Mouse (Mus musculus) intestine, embryonic 15.5 days (tissue): ENCODE measurements around the gene Plppr3. TPM values are rescaled to one million over a fixed set of nuclear protein-coding genes. Genes with fewer than 3 reads are reported as not detected.

Source experiments
- ATAC-seq: fragments of 200-750 bp; cut with Nextera tagmentation; 2 replicates; pipeline ENCODE4 v1.8.0; 2017; ENCODE audit warnings: moderate TSS enrichment, moderate library complexity
- H3K27ac ChIP-seq: fragments of 300-500 bp; sonication (generic); 2 replicates; pipeline ENCODE4 v1.5.1; 2015; ENCODE audit warnings: mild to moderate bottlenecking, inconsistent platforms
- H3K27me3 ChIP-seq: fragments of 300-500 bp; sonication (generic); replicated peaks from 2 replicates; pipeline ENCODE4 v1.6.1; 2015; ENCODE audit warnings: inconsistent platforms
- H3K36me3 ChIP-seq: fragments of 300-500 bp; sonication (generic); 2 replicates; pipeline ENCODE4 v1.6.1; 2015; ENCODE audit warnings: inconsistent platforms
- H3K4me1 ChIP-seq: fragments of 300-500 bp; sonication (generic); replicated peaks from 2 replicates; pipeline ENCODE4 v1.6.1; 2015; ENCODE audit warnings: inconsistent platforms
- H3K4me2 ChIP-seq: fragments of 300-500 bp; sonication (generic); replicated peaks from 2 replicates; pipeline ENCODE4 v1.6.1; 2015; ENCODE audit warnings: mild to moderate bottlenecking, inconsistent platforms
- H3K4me3 ChIP-seq: fragments of 300-500 bp; sonication (generic); replicated peaks from 2 replicates; pipeline ENCODE4 v1.5.1; 2015; ENCODE audit warnings: inconsistent platforms
- H3K9ac ChIP-seq: fragments of 300-500 bp; sonication (generic); 2 replicates; pipeline ENCODE4 v1.6.1; 2015; ENCODE audit warnings: inconsistent platforms
- H3K9me3 ChIP-seq: fragments of 300-500 bp; sonication (generic); 2 replicates; pipeline ENCODE4 v1.6.1; 2016; ENCODE audit warnings: inconsistent platforms
- WGBS: fragments of 180-500 bp; shearing (Covaris S2); methylation state at CpG from one replicate; pipeline ENCODE4 v1.1.7; 2015; 5-methylcytosine and 5-hydroxymethylcytosine counted together
- polyA plus RNA-seq: library from polyadenylated mRNA; unstranded; fragments of >200 nt; fragmentation: Nextera tagmentation; extraction: Ambion mirVana; gene quantifications from 2 replicates; pipeline ENCODE4 v1.2.1, GENCODE M21; 2015

Plppr3 gene
- polyA plus RNA-seq = 31.3 and 32.7 TPM in 2 replicates

DNA sequence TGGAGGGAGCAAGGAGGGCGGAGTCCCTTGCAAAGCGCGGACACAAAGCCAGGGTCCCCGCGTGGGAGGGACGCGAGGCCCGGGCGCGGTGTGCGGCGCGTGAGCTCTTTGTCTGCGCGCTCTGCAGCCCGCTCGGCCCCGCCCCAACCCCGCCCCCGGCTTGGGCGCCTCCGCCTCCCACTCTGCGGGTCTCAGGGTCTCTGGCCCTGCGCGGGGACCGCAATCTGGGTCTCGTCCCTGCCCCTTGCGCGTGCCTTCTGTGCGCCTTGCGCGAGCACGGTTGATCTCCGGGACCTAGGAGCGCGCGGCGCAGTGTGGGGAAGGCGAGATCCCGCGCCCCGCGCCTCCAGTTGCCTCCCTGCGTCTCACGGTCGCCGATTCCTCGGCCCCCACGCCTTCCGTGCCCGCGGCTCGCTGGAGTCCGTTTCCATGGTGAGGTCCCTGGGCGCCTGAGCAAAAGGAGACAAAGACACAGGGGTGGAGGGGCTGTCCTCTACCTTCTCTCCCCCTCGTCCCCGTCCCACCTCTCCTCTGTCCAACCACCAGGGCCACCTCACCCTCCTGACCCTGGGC is at the start of gene Plppr3, which contains the start of gene Prtn3:
TSS of gene Plppr3 (minus strand) at position 345 of the 573 bp plus-strand sequence.
TSS of gene Prtn3 (plus strand) at position 187 of the 573 bp plus-strand sequence.
- no peaks in the 10 kb centered on the region for H3K36me3 ChIP-seq
- peak within 1 kb of the TSS; percentile 77 for H3K9ac ChIP-seq
- H3K4me3 ChIP-seq = peak within 1 kb of the TSS; percentile 66
- WGBS = under 1% methylated on average over 55 of the region's 57 CpGs
- no peaks in the 10 kb centered on the region for H3K27me3 ChIP-seq
- peak; percentile 84 for ATAC-seq
- H3K9me3 ChIP-seq = no peaks in the 10 kb centered on the region
- peak within 1 kb of the TSS; percentile 71; the same call in 1 of the 2 replicates for H3K27ac ChIP-seq
- peaks cover 28% of the 10 kb centered on the region for H3K4me1 ChIP-seq
- H3K4me2 ChIP-seq = peak within 1 kb of the TSS; percentile 98

DNA sequence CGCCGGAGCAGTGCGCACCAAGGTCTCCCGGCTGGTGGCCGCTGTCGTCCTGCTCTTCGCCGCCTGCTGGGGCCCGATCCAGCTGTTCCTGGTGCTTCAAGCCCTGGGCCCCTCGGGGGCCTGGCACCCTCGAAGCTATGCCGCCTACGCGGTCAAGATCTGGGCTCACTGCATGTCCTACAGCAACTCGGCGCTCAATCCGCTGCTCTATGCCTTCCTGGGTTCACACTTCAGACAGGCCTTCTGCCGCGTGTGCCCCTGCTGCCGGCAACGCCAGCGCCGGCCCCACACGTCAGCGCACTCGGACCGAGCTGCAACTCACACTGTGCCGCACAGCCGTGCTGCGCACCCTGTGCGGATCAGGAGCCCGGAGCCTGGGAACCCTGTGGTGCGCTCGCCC is 47.1 kb upstream of the Plppr3 start:
- peak overlapping the region; percentile 23; the same call in 1 of the 2 replicates for H3K9ac ChIP-seq
- WGBS = 3% methylated on average over 34 of the region's 34 CpGs

DNA sequence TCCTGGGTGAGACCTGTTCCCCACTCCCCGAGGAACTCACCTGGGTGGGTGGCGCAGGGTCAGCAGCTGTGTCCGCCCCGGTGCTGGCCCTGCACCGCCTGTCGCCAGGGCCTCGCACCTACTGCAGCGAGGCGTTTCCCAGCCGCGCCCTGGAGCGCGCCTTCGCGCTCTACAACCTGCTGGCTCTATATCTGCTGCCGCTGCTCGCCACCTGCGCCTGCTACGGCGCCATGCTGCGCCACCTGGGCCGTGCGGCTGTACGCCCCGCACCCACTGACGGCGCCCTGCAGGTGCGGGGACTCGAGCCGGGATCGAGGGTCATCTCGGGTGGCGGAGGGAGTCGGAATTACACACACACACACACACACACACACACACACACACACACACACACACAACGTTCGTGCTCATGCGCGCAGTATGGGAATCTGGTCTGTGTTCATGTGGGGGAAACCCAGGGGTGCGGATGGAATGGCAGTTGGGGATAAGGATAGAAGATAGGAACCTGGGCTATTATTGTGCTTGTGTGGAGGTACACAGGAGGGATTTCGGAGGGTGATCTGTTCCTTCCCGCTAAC is 46.6 kb upstream of the Plppr3 start, which contains the start of gene R3hdm4:
TSS of gene R3hdm4 (minus strand) at position 251 of the 578 bp plus-strand sequence.
- ATAC-seq = 0 out of 2 replicates have a peak, but pooled peaks have one; percentile 8
- WGBS = 4% methylated on average over 40 of the region's 41 CpGs
- H3K4me3 ChIP-seq = peak within 1 kb of the TSS; percentile 31
- H3K4me2 ChIP-seq = peak within 1 kb of the TSS; percentile 72
- H3K9me3 ChIP-seq = no peaks in the 10 kb centered on the region
- no peaks in the 10 kb centered on the region for H3K36me3 ChIP-seq
- peaks cover 60% of the 10 kb centered on the region for H3K27me3 ChIP-seq
- peak within 1 kb of the TSS; percentile 23; the same call in 1 of the 2 replicates for H3K9ac ChIP-seq
- H3K27ac ChIP-seq = no peak within 1 kb of the TSS
- H3K4me1 ChIP-seq = peaks cover 47% of the 10 kb centered on the region

More for the DNA sequence above, 47.1 kb upstream of the Plppr3 start:
- no peak for ATAC-seq
- Histone ChIP-seq H3K4me2 (peak overlapping the region; percentile 72), H3K27me3 (peaks cover 60% of the 10 kb centered on the region), H3K4me1 (peaks cover 49% of the 10 kb centered on the region), H3K9me3 (no peaks in the 10 kb centered on the region), H3K4me3 (peak overlapping the region; percentile 31), H3K36me3 (no peaks in the 10 kb centered on the region), H3K27ac (no peak overlapping the region)

DNA sequence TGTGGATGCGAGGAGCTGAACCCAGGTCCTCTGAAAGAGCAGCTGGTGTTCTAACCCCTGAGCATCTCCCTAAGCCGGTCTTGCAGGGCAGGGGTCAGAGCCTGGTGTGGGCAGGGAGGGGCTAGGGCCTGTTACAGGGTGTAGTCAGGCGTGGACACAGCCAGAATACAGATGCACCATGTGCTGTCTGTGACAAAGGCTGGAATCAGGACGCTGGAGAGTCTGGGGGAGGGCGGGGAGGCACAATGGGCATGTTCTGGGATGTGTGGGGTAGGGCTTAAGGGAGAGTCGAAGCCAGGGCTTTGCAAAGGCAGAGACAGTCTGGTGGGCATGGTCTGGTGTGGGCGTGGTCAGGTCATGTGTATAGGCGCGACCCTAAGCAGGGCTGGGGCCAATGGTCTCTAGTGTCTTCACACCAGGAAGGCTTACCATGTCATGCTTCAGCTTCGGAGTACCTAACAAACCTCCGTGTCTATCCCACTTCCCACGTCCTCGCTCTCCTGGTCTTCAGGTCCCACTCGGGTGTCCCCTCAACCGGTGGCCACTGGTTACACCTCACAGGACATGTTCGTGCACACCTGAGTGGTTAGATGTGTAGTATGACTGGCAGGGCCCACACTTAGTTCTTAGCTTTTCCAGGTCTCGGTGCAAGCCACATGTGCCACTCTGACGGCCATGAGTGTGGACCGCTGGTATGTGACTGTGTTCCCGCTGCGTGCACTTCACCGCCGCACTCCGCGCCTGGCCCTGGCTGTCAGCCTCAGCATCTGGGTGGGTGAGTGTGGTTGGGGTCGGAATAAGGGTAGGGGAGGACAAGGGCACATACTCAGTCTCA is 45.8 kb upstream of the Plppr3 start:
- 27% methylated on average over 26 of the region's 26 CpGs for whole genome bisulfite sequencing
- Histone ChIP-seq H3K4me1 (peaks cover 46% of the 10 kb centered on the region), H3K27me3 (peaks cover 60% of the 10 kb centered on the region), H3K36me3 (no peaks in the 10 kb centered on the region), H3K27ac (no peak overlapping the region), H3K9me3 (no peaks in the 10 kb centered on the region), H3K4me3 (peak overlapping the region; percentile 31; the same call in 1 of the 2 replicates), H3K9ac (no peak overlapping the region), H3K4me2 (peak overlapping the region; percentile 72)
- no peak for ATAC-seq

DNA sequence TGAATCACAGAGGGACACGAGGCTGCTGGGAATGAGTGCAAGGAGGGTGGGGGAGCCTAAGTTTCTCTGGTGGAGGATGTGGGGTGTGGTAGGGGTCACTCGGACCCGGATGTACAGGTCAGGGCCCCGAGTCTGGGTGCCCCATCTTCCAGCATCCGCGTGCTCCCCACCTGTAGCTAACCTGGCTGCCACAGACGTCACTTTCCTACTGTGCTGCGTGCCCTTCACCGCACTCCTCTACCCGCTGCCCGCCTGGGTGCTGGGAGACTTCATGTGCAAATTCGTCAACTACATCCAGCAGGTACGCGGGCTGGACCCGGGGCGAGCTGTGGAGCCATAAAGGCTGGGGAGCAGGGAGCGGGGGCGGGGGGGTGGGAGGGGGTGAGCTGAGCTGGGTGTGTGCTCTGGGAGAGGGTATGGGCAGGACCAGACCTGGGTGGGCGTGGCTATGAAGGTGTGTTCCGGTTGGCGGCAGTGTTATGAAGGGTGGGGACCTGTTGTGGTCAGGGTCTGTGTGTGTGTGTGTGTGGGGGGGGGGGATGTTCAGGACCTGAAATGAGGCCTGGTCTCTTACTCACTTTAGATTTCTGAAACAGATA is 44.9 kb upstream of the Plppr3 start:
- no peaks in the 10 kb centered on the region for H3K9me3 ChIP-seq
- H3K4me3 ChIP-seq = 0 out of 2 replicates have a peak overlapping the region, but pooled peaks have one; percentile 6
- no peak for ATAC-seq
- peaks cover 50% of the 10 kb centered on the region for H3K4me1 ChIP-seq
- WGBS = 4% methylated on average over 21 of the region's 21 CpGs
- H3K36me3 ChIP-seq = no peaks in the 10 kb centered on the region
- no peak overlapping the region for H3K9ac ChIP-seq
- peaks cover 60% of the 10 kb centered on the region for H3K27me3 ChIP-seq
- H3K27ac ChIP-seq = no peak overlapping the region
- peak overlapping the region; percentile 53 for H3K4me2 ChIP-seq

DNA sequence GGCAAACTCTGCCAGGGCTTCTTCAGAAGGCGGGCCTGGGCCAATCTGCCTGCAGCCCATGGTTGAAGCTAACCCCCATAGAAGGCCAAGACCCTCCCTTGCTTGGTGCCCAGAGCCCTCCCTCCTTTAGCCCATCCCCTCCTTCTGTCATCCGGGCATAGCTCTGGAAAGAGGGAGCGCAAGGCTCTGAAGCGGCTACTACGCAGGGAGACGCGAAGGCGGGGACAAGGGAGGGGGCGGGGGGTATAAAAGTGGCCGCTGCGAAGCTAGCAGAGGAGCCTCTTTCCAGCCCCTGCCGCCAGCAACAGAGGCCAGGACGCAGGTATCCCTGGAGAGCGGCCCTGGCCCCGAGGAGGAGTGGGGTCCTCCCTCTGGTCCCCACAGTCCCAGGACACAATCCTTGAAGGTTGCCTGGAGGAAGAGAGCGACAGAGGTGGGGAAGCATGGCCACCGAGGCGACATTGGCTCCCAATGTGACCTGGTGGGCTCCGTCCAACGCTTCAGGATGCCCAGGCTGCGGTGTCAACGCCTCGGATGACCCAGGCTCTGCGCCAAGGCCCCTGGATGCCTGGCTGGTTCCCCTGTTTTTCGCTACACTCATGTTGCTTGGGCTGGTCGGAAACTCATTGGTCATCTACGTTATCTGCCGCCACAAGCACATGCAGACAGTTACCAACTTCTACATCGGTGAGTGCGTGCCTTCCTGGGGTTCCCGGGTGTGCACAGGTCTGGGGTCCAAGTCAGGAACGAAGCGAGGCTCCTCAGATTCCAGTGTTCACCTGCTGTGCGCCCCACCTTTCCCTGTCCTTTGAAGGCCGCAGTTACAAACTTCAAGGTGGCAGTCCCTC is 44.0 kb upstream of the Plppr3 start:
- ATAC-seq = no peak
- peak overlapping the region; percentile 6 for H3K4me3 ChIP-seq
- H3K4me2 ChIP-seq = peak overlapping the region; percentile 53
- no peak overlapping the region for H3K27ac ChIP-seq
- peaks cover 60% of the 10 kb centered on the region for H3K27me3 ChIP-seq
- no peaks in the 10 kb centered on the region for H3K36me3 ChIP-seq
- peaks cover 54% of the 10 kb centered on the region for H3K4me1 ChIP-seq
- H3K9ac ChIP-seq = peak overlapping the region; percentile 20; the same call in 1 of the 2 replicates
- 12% methylated on average over 34 of the region's 35 CpGs for WGBS
- H3K9me3 ChIP-seq = no peaks in the 10 kb centered on the region

DNA sequence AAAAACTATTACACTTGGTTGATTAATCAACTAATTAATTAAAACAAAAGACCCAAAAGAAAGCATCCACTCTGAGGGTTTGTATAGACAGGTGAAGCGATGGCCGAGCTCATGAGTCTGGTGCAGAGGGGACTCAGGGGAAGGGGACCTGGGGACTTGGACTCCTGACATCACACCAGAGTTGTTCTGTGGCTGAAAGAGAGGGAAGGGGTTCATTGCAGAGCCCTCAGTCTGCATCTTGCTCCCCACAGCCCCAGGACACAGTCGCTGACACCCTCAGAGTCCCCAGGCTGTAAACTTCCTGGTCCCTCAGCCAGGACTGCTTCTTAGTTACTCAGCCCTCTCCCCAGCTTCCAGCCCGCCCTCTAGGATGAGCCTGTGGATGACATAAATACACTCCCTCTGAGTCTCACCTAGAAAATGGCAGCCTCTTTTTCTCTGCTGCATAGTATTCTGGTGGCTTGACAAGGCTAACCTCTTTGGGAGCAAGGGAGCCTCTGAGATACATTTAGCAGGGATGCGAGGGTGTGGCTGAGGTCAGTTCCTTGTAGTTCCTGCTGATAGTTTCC is 43.2 kb upstream of the Plppr3 start:
- Histone ChIP-seq H3K4me2 (peak overlapping the region; percentile 92), H3K27ac (peak overlapping the region; percentile 77; the same call in 1 of the 2 replicates), H3K36me3 (no peaks in the 10 kb centered on the region), H3K27me3 (peaks cover 51% of the 10 kb centered on the region), H3K4me3 (peak overlapping the region; percentile 75), H3K4me1 (peaks cover 55% of the 10 kb centered on the region), H3K9ac (no peak overlapping the region), H3K9me3 (no peaks in the 10 kb centered on the region)
- ATAC-seq = no peak
- 69% methylated on average over 5 of the region's 5 CpGs for WGBS

DNA sequence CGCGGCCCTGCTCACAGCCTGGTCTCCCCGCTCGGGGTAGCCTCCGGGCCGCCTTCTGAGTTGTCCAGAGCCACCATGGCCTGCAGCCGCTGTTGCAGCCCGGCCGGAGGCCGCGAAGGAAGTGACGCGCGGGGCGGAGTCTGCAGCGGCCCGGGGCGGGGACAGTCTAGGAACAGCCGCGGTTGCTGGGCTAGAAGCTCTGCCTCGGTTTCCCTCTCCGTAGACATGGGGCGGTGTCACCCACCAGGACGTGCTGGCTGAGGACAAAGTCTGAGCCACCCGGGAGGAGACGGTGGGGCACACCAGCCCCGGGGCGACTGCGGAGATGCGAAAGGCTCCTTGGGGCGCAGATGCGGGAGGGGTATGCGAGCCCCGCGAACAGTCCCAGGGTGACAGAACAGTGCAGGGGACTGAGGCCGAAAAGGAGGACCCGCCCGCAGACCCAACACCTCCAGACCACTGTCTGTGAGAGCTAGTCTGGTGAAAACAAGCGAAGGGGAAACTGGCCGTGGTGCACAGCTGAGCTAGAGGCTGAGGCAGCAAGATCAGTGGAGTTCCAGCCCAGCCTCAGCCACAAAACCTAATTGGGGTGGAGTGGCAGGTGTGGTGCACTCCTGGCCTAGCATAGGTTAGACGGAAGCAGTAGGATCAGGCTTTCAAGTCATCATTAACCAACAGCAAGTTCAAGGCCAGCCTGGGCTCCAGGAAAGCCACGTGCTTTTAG is 42.5 kb upstream of the Plppr3 start, which contains the start of gene Kiss1r:
TSS of gene Kiss1r (plus strand) at position 164 of the 724 bp plus-strand sequence.
- 0 out of 2 replicates have a peak, but pooled peaks cover under 1% of the 10 kb centered on the region for H3K36me3 ChIP-seq
- H3K4me2 ChIP-seq = peak within 1 kb of the TSS; percentile 92
- peak; percentile 84 for ATAC-seq
- peaks cover 45% of the 10 kb centered on the region for H3K27me3 ChIP-seq
- peak within 1 kb of the TSS; percentile 75 for H3K4me3 ChIP-seq
- H3K4me1 ChIP-seq = peaks cover 59% of the 10 kb centered on the region
- H3K9me3 ChIP-seq = no peaks in the 10 kb centered on the region
- H3K9ac ChIP-seq = peak within 1 kb of the TSS; percentile 97
- peak within 1 kb of the TSS; percentile 77 for H3K27ac ChIP-seq
- 2% methylated on average over 42 of the region's 42 CpGs for WGBS

DNA sequence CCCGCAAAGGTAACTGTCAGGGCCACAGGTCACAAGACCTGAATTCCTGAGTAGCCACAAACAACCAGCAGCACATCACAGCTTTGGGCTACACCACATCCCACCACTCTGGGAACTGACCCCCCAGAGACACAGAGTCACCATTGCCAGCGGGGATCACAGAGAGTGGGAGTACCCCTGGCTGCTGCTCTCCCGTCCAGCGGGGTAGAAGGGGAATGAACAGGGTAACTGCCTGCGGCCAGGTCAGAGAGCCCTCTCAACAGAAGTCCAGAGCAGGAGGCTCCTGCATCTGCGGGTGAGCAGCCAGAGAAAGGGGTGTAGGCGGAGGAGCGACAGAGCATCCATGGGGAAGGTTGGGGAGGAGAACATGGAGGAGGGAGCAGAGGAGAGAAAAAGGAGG is 41.6 kb upstream of the Plppr3 start:
- Histone ChIP-seq H3K27ac (0 out of 2 replicates have a peak overlapping the region, but pooled peaks have one; percentile 38), H3K9me3 (no peaks in the 10 kb centered on the region), H3K4me2 (peak overlapping the region; percentile 92), H3K27me3 (peaks cover 36% of the 10 kb centered on the region), H3K4me3 (peak overlapping the region; percentile 75), H3K36me3 (peaks cover 8% of the 10 kb centered on the region), H3K9ac (peak overlapping the region; percentile 97), H3K4me1 (peaks cover 53% of the 10 kb centered on the region)
- WGBS = 8% methylated on average over 8 of the region's 8 CpGs
- ATAC-seq = no peak

DNA sequence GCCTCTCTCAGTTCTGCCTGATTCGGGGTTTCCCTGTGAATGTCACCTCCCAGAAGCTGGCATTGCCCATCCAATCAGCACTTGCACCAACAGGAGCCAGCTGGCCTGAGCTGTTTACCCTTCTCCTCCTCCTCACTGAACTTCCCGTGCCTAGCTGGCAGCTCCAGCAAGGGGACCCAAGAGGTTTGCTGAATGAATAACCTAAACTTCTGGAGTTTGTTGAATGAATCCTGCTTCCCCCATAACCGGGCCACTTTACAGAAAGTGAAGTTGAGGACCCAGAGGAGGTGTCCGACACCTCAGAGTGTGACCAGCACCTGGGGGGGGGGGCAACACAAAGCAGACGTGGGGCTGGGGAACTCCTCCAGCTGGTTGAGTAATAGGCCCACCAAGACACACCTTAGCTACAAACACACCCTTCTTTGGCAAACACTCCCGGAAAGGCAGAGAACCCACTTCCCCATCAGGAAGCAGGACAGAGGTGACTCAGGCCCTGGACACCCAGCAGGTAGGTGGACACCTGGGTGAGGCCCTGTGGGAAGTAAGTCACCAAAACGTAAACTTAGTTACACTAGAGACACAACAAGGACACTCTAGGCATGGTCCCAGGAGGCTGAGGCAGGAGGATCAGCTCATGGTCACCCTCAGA is 40.6 kb upstream of the Plppr3 start:
- H3K36me3 ChIP-seq = peaks cover 10% of the 10 kb centered on the region
- no peaks in the 10 kb centered on the region for H3K9me3 ChIP-seq
- H3K4me3 ChIP-seq = no peak overlapping the region
- peaks cover 45% of the 10 kb centered on the region for H3K4me1 ChIP-seq
- H3K4me2 ChIP-seq = peak overlapping the region; percentile 92
- peaks cover 26% of the 10 kb centered on the region for H3K27me3 ChIP-seq
- no peak for ATAC-seq
- H3K9ac ChIP-seq = peak overlapping the region; percentile 0; the same call in 1 of the 2 replicates
- WGBS = 59% methylated on average over 7 of the region's 7 CpGs
- no peak overlapping the region for H3K27ac ChIP-seq
